Mouse (Mus musculus): Measurements from ENCODE around the gene Rpl5.

The Rpl5 gene

GRCm38 (mm10) chr5:107942941-107943340 is 42.6 kb downstream of the Rpl5 start:
- no peak for DNase-seq (ENCODE audit: low read depth, low spot score)

GRCm38 (mm10) chr5:107943526-107943925 is 43.2 kb downstream of the Rpl5 start:
- DNase-seq (ENCODE audit: low read depth, low spot score): no peak

GRCm38 (mm10) chr5:107946475-107946874 is 46.2 kb downstream of the Rpl5 start:
- DNase-seq (ENCODE audit: low read depth, low spot score): no peak

- no peak for DNase-seq (ENCODE audit: low read depth, low spot score)
Measured at GRCm38 (mm10) chr5:107947548-107947947, 47.2 kb downstream of the Rpl5 start.

- DNase-seq (ENCODE audit: low read depth, low spot score): no peak
Measured at GRCm38 (mm10) chr5:107948899-107949298, 48.6 kb downstream of the Rpl5 start.

- no peak for DNase-seq (ENCODE audit: low read depth, low spot score)
Measured at GRCm38 (mm10) chr5:107949607-107950006, 49.3 kb downstream of the Rpl5 start.

GRCm38 (mm10) chr5:107950643-107951042 is 50.3 kb downstream of the Rpl5 start:
- DNase-seq (ENCODE audit: low read depth, low spot score): no peak

Data from telencephalon, adult 2 months (tissue).